Mouse (Mus musculus) erythroblast, adult 5-6 weeks (primary cell): ENCODE data around the gene Dchs1. TPM values are rescaled to one million over a fixed set of nuclear protein-coding genes. Genes with fewer than 3 reads are reported as not detected.
"Not testable (repeated sequence)": the region's sequence is repeated elsewhere in the genome, so short reads cannot be mapped to it uniquely, and the experiment has no call there.

Experiments
- ATAC-seq: replicated peaks from 2 replicates; pipeline ENCODE4 v1.8.0; 2016; ENCODE audit warnings: moderate number of reproducible peaks, mild to moderate bottlenecking, moderate TSS enrichment, inconsistent platforms; ENCODE audit not compliant: poor library complexity, low FRiP score, severe bottlenecking
- total RNA-seq, 2 experiments: library from RNA; stranded (forward) in 1 of 2; stranded (reverse) in 1 of 2; fragments of 150-400 nt in 1 of 2; fragments of 200-764, 138-1000 nt in 1 of 2; gene quantifications; 2 replicates each; pipeline versions ENCODE4 v1.2.3 to v1.2.4; 2015 to 2017; ENCODE audit warnings: low replicate concordance in 2 of 2

The Dchs1 gene
- total RNA-seq, 2 experiments from 2014 or later = 0.17 TPM; not detected in 1

DNA sequence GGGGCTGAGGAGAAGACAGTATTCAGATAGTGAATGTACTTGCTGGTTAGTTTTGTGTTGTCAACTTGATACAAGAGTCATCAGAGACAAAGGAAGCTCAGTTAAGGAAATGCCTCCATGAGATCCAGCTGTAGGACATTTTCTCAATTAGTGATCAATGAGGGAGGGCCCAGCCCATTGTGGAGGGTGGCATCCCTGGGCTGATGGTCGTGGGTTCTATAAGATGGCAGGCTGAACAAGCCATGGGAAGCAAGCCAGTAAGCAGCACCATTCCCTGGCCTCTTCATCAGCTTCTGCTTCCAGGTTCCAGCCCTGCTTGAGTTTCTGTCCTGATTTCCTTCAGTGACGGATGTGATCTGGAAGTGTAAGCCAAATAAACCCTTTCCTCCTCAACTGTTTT lies 39.7 kb downstream of the Dchs1 start:
- ATAC-seq = no peak

DNA sequence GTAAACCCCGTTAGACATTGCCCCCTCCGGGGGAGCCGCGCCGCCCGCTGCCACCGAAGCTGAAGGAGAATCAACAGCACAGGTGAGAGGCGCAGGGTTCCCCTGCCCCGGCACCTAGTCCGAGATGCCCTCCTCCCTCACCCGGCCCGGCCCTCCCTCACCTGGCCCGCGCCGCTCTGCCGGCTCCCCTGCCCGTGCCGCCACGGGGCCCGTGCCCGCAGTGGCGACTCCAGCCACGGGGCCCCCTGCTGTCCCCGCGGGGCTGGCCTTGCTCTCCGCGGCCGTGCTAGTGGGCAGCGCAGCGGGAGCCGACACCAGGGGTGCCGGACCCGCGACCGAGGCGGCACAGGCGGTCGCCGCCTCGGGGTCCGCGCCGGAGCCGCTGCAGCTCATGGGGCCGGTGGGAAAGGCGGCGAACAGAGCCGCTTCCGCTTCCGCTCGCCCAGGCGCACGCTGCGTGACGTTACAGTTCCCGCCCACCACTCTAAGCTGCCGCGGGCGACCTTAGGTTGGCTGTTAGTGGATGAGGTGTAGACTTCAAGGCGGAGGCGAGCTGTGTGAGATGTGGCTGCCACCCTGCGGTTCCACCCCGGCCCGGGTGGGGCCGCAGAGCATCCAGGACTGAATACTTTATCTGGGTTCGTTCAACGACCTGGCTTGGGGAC lies 43.4 kb downstream of the Dchs1 start, which contains the start of gene Taf10:
Gene Taf10 (minus strand): TSS at position 436 of the 665 bp plus-strand sequence.
- peak; percentile 98 for ATAC-seq

DNA sequence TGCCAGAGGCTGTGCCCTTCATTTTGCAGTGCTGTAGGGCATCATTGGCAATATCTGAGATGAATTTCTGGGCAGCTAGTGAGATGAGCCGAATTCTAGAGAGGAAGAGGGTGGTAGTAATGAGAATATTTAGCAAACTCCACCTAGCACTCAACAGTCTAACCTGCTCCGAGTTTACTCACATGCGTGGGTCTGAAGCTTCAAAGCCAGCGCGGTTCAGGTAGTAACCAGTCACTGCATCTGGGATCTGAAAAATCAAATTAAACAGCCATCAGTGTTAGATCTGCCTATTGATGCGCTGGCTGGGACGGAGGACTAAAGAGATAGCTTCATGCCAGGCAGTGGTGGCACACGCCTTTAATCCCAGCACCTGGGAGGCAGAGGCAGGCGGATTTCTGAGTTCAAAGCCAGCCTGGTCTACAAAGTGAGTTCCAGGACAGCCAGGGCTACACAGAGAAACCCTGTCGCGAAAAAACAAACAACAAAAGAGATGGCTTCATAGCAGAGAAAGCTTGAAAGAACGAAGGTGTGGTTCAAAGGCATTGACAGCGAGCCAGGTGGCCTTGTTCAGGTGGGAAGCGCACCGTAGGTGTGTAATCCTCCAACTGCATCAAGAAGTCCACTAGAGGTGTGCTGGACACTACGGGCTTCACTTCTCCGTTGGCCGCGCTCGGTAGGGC lies 44.1 kb downstream of the Dchs1 start:
- ATAC-seq = not testable (repeated sequence)

DNA sequence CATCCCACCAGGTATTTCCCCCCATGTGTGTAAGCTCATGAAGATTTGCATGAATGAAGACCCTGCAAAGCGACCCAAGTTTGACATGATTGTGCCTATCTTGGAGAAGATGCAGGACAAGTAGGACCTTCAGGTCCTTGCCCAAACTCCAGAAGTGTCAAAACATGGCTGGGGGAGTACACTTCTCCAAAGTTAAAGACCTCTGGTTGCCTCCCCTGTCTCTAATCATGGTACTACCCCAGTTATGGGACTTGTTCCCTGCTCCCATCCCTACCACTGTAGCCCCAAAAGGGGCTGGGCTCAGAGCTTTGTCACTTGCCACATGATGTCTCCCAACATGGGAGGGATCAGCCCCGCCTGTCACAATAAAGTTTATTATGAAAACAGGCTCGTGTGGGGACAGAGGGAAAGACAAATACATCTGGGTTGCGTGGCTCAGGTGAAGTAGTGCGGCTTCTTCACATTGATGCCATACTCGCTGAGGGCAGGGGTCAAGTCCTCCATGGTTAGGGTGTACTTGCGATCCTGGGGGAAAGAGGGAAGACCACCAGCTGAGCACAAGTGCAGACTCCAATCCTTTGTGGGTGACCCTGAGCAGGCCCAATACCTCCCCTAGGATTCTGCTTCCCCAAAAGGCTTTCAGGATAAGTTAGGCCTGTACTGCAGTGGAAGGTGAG lies 44.8 kb downstream of the Dchs1 start:
- ATAC-seq = not testable (repeated sequence)

- ATAC-seq = no peak
These were observed 45.5 kb downstream of the Dchs1 start for GRCm38 (mm10) chr7:105741978-105742377.

- ATAC-seq = no peak
These were observed 46.6 kb downstream of the Dchs1 start for GRCm38 (mm10) chr7:105740851-105741250.

GRCm38 (mm10) chr7:105740089-105740795 lies 47.2 kb downstream of the Dchs1 start:
- no peak for ATAC-seq

- no peak for ATAC-seq
These were observed 48.5 kb downstream of the Dchs1 start for GRCm38 (mm10) chr7:105738948-105739347.

GRCm38 (mm10) chr7:105738286-105738685 lies 49.2 kb downstream of the Dchs1 start:
- no peak for ATAC-seq

- ATAC-seq = no peak
These were observed 49.8 kb downstream of the Dchs1 start for GRCm38 (mm10) chr7:105737648-105738047.

DNA sequence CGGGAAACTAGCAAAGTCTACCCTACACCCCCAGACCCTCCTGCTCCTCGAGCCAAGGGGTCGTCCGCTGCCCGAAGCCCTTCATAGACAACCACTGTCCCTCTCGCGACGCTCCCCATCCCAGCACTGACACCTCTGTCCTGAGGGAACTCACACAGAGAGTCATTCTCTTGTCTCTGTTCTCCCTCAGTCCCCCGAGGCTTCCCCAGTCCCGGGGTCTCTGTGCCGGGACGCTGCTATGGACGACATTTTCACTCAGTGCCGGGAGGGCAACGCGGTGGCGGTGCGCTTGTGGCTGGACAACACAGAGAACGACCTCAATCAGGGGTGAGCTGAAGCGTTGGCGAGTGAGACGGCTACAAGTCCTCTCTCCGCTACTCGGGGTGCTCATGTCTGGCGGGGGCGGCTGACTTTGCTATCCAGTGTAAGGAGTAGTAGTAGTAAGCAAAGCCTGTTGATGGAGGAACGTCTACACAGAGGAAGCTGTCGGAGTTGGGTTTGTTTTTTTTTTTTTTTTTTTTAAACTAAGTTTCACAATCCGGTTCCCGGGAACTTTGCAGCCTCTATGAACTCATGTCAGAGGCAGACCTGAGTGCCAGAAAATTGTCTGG lies 50.4 kb downstream of the Dchs1 start, which contains the start of gene Rrp8:
Gene Rrp8 (minus strand): TSS at position 475 of the 611 bp plus-strand sequence.
- peak; percentile 56 for ATAC-seq

DNA sequence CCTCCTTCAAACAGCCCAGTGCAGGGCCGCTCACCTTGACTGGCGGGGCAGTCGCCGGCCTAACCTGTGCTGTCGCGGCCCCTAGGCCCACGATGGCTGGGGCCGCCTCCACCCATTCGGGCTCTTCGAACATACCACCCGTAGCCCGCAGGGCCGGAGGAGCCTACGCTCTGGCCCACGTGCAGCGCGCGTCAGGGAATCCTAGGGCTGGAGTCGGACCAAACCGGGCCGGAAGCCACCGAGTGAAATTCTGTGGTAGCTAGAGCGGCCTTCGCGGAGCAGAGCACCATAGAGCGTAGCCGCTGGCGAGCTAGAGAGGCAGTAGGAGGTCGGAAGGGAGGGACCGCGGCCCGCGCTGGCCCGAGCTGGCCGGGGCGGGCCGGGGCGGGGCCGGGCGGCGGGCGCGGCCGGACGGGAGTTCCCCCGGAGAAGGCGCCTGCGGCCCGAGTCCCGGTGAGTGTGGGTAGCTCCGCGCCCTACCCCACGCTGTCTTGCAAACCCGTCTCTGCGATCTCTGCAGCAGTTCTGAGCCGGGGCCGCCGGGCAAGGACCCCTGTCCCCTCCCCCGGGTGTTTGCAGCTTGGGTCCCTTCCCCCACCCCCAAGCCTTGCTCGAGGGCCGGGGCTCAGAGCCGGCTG lies 51.1 kb downstream of the Dchs1 start, which contains the start of gene Ilk:
Gene Ilk (plus strand): TSS at position 329 of the 638 bp plus-strand sequence.
- peak; percentile 92 for ATAC-seq

- not testable (repeated sequence) for ATAC-seq
These were observed 52.0 kb downstream of the Dchs1 start for GRCm38 (mm10) chr7:105735464-105735863.

GRCm38 (mm10) chr7:105734826-105735225 lies 52.6 kb downstream of the Dchs1 start:
- no peak for ATAC-seq

DNA sequence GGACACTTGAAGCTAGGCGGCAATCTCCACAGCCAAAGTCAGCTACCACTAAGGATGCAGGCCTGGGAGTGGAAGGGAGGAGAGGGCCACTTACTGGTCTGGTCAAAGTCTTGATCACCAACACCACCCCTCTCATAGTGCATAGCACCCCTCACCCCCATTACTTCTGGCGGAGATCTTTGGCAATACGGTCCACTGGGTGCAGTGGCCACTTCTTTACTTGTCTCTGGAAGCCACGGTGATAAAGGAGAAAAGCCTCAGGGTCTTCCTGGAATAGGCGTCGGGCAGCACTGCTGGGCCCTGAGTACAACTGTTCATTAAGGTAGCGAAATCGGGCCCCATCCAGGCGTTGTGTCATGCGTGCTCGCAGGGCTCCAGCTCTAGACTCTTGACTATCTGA lies 53.6 kb downstream of the Dchs1 start:
- no peak for ATAC-seq

- no peak for ATAC-seq
These were observed 58.6 kb downstream of the Dchs1 start for GRCm38 (mm10) chr7:105728701-105729428.

GRCm38 (mm10) chr7:105726980-105727325 lies 60.5 kb downstream of the Dchs1 start:
- ATAC-seq = no peak

DNA sequence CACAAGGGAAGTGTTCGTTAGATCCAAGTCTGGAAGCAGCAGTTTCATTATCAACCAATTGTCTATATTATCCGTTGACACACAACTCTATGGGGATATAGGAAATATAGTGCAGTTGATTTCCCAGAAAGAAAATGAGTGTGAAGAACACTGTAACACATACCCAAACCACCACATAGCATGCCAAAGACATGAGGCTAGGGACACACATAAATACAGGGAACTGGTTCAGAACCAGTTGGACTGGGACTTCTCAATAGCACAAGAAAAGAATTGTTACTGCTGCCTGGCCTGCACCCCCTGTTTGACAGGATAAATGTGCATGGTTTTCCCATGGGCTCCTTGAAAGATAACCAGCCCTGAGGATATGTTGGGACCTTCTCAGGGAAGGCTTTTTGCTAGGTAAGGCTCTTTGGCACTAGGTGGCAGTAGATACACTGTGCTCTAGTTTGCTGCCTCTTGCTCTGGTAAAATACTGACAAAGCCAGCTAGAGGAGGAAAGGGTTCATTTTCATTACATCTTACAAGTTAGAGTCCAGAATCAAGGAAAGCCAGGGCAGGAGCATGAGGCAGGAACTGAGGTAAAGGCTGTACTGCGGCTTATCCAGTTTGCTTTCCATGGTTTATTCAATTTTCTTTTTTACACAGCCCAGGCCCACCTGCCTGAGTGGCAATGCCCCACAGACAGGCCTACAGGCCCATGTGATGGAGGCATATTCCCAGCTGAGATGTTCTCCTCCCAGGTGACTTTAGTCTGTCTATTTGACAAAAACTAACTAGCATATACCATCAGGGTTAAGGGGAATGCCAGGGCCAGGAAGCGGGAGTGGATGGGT lies 61.1 kb downstream of the Dchs1 start:
- ATAC-seq = peak; percentile 94
